Mouse (Mus musculus) limb, embryonic 12.5 days (tissue): ENCODE measurements around the gene Opcml. TPM values are rescaled to one million over a fixed set of nuclear protein-coding genes. Genes with fewer than 3 reads are reported as not detected.

Source experiments
- ATAC-seq: fragments of 200-750 bp; cut with Nextera tagmentation; 2 replicates; pipeline ENCODE4 v1.8.0; 2017; ENCODE audit warnings: low read depth, moderate TSS enrichment; ENCODE audit not compliant: insufficient number of reproducible peaks, insufficient read depth, low FRiP score, low TSS enrichment
- H3K27ac ChIP-seq: fragments of 300-500 bp; sonication (generic); 2 replicates; pipeline ENCODE4 v1.5.1; 2016; ENCODE audit warnings: mild to moderate bottlenecking, moderate library complexity
- H3K27me3 ChIP-seq: fragments of 300-500 bp; sonication (generic); 2 replicates; pipeline ENCODE4 v1.6.1; 2016; ENCODE audit warnings: mild to moderate bottlenecking, moderate library complexity
- H3K36me3 ChIP-seq: fragments of 300-500 bp; sonication (generic); 2 replicates; pipeline ENCODE4 v1.6.1; 2016; ENCODE audit warnings: mild to moderate bottlenecking, moderate library complexity
- H3K4me1 ChIP-seq: fragments of 300-500 bp; sonication (generic); replicated peaks from 2 replicates; pipeline ENCODE4 v1.6.1; 2016
- H3K4me2 ChIP-seq: fragments of 300-500 bp; sonication (generic); 2 replicates; pipeline ENCODE4 v1.6.1; 2016; ENCODE audit warnings: mild to moderate bottlenecking, moderate library complexity
- H3K4me3 ChIP-seq: fragments of 300-500 bp; sonication (generic); replicated peaks from 2 replicates; pipeline ENCODE4 v1.5.1; 2016; ENCODE audit warnings: mild to moderate bottlenecking
- H3K9ac ChIP-seq: fragments of 300-500 bp; sonication (generic); replicated peaks from 2 replicates; pipeline ENCODE4 v1.6.1; 2016; ENCODE audit warnings: mild to moderate bottlenecking, moderate library complexity
- H3K9me3 ChIP-seq: fragments of 300-500 bp; sonication (generic); 2 replicates; pipeline ENCODE4 v1.6.1; 2016; ENCODE audit warnings: mild to moderate bottlenecking, moderate library complexity
- WGBS: fragments of 180-500 bp; shearing (Covaris S2); methylation state at CpG from one replicate; pipeline ENCODE4 v1.1.7; 2016; 5-methylcytosine and 5-hydroxymethylcytosine counted together
- polyA plus RNA-seq: library from polyadenylated mRNA; unstranded; fragments of >200 nt; fragmentation: Nextera tagmentation; extraction: Ambion mirVana; gene quantifications from 2 replicates; pipeline ENCODE4 v1.2.1, GENCODE M21; 2016

Gene Opcml
- 1.6 and 1.7 TPM in 2 replicates for polyA plus RNA-seq

DNA sequence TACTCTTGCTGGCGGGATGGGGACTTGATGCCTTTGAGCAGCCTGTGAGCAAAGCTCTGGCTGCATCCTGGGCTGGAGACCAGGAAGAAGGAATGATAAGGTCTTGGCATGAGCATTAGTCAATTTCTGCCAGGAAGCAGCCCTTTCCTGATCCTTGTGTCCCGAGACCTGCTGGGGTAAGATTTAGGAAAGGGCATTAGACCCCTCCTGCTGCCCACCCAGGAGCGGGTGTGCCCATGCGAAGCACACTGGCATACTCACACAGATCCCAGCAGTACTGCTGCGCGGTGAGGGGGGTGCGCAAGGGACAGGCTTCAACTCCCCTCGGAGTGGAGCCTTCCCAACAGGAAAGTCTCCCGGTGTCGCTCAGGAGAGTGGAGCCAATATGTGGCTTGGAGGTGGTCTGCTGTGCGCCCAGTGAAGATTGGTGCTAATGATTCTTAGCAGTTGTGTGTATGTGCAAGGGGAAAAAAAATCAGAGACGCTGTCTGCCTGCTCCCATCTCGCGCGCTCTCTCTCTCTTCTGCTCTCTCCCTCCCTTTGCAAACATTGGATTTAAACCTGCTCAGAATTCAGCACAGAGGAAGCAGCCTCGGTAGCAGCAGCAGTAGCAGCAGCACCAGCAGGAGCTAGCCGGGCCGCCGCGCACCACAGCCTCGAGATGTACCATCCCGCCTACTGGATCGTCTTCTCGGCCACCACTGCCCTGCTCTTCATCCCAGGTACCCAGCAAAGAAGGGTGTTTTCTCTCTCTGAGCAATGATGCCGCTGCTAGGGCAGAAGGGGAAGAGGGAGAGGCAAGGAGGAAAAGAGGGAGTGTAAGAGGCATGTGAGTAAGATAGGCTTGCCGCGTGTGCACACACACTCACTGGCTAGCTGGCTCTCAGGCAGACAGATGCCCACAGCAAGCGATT lies at the start of gene Opcml:
Gene Opcml (plus strand): TSS at position 51 of the 914 bp plus-strand sequence.
- Histone ChIP-seq H3K4me3 (peak within 1 kb of the TSS; percentile 39), H3K27ac (no peak within 1 kb of the TSS), H3K36me3 (no peaks in the 10 kb centered on the region), H3K9ac (no peak within 1 kb of the TSS), H3K4me2 (peak within 1 kb of the TSS; percentile 60), H3K4me1 (peaks cover 9% of the 10 kb centered on the region), H3K27me3 (peaks cover 58% of the 10 kb centered on the region), H3K9me3 (no peaks in the 10 kb centered on the region)
- no peak for ATAC-seq
- WGBS = 2% methylated on average over 28 of the region's 28 CpGs

DNA sequence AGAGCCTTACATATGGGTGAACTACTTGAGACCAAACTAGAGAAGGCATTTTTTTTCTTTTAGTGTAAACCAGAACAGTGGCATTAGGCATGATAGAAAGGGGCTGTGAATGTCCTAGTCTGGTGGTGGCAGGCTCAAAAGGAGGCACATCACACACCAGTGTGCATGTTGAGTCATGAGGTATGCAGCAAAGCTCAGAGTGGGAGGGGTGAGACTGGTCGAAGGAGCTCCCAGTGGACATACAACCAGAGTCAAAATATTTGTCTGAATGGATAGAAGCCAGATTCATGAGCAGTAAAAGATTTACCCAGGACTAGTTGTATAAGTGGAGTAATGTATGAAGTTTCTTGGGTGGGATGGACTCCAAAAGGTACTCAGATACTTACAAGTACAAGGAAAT lies 31.9 kb upstream of the Opcml start:
- Histone ChIP-seq H3K36me3 (no peaks in the 10 kb centered on the region), H3K4me3 (no peak overlapping the region), H3K27me3 (no peaks in the 10 kb centered on the region), H3K4me1 (no peaks in the 10 kb centered on the region), H3K4me2 (no peak overlapping the region), H3K9ac (no peak overlapping the region), H3K27ac (no peak overlapping the region), H3K9me3 (no peaks in the 10 kb centered on the region)
- WGBS = 74% methylated on average over 1 of the region's 1 CpGs
- no peak for ATAC-seq

DNA sequence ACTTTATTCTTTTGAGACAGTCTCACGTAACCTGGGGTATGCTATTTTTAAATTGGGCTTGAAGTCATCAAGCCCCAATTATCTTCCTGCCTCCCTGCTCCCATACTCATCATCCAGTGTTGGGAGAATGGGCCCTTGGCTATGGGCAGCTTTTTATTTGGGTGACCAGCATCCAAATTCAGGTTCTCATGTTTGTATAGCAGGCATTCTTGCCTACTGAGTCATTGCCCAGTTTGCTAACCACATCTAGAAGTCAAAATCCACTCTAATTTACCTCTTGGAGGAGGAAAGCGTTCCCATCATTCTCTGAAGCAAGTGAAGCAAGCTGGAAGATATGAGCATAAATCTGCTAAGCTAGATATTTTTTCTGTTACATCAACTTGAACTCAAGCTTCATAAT lies 29.4 kb upstream of the Opcml start:
- ATAC-seq = no peak
- Histone ChIP-seq H3K36me3 (no peaks in the 10 kb centered on the region), H3K27me3 (no peaks in the 10 kb centered on the region), H3K27ac (no peak overlapping the region), H3K4me2 (no peak overlapping the region), H3K4me3 (no peak overlapping the region), H3K9ac (no peak overlapping the region), H3K9me3 (no peaks in the 10 kb centered on the region), H3K4me1 (no peaks in the 10 kb centered on the region)
- 88% methylated on average over 2 of the region's 2 CpGs for WGBS

DNA sequence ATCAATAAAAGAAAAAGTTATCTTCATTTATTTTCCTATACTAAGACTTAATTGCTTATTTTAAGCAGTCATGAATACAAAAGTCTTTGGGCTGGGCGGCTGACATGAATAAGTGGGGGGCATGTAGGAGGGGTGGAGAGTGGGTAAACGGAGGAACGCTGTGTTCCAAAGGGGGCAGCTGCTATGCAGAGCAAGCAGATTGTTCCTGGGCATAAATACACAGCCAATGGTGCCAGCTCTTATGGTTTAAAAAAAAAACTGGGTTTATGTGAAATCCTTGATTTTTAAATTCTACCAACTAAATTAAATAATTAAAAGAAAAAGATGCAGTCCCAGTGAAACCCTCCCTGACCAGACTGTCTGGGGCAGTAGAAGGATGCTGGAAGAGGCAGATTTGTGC lies 24.1 kb upstream of the Opcml start:
- 85% methylated on average over 3 of the region's 3 CpGs for WGBS
- Histone ChIP-seq H3K4me3 (no peak overlapping the region), H3K4me2 (no peak overlapping the region), H3K9ac (no peak overlapping the region), H3K27ac (no peak overlapping the region), H3K36me3 (no peaks in the 10 kb centered on the region), H3K4me1 (no peaks in the 10 kb centered on the region), H3K9me3 (no peaks in the 10 kb centered on the region), H3K27me3 (no peaks in the 10 kb centered on the region)
- ATAC-seq = no peak

DNA sequence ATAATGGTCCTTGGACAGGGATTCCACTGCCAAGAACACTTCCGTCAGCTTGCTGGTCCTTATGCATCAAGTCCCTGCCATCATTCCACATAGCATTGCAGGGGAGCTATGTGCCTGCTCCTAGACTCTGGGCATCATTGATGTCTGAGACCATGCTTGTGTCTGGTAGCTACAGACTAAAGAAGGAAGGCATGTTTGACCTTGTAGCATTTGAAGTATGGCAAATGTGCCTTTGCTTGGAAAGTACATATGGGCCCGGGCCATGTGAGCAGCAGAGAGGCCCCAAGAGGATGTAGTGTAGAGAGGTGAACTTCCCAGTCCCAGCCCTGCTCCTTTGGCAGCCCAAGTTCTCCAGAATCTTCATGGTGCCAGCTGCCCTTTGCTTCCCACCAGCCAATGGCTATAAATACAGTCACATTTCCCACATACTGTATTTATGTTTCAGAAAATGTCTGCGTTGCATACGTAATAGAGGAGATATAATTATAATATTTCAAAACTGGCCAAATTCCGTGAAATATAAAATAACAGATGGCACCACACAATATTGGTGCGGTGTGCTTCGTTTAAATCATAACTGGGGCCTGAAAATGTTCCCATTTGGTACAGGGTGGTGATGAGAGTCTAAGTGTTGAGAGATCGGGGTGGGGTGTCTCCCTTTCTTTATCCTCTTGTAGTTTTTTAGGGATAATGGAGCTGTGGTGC lies 23.2 kb upstream of the Opcml start:
- WGBS = 88% methylated on average over 8 of the region's 8 CpGs
- Histone ChIP-seq H3K4me2 (no peak overlapping the region), H3K4me1 (no peaks in the 10 kb centered on the region), H3K9me3 (no peaks in the 10 kb centered on the region), H3K27ac (no peak overlapping the region), H3K4me3 (no peak overlapping the region), H3K36me3 (no peaks in the 10 kb centered on the region), H3K9ac (no peak overlapping the region), H3K27me3 (no peaks in the 10 kb centered on the region)
- ATAC-seq = no peak

DNA sequence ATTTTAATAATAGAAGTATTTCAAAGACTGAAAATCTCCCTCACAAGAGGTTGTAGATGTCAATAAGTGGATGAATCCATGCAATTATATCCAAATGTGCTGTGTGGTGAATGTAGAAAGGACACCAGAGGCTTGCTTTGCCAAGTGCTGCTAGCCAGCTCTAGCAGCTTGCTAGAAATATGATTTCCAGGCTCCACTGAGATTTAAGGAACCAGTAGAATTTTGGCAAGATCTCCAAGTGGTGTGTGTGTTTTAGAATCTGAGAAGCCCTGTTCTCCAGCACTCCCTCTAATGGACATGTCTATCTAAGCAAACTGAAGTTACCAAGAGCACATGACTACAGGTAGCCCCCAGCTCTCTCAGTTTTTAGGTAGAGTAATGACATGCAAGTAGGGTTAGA lies 21.8 kb upstream of the Opcml start:
- no peaks in the 10 kb centered on the region for H3K36me3 ChIP-seq
- H3K4me1 ChIP-seq = no peaks in the 10 kb centered on the region
- H3K4me3 ChIP-seq = no peak overlapping the region
- no peaks in the 10 kb centered on the region for H3K27me3 ChIP-seq
- ATAC-seq = no peak
- H3K4me2 ChIP-seq = no peak overlapping the region
- no peaks in the 10 kb centered on the region for H3K9me3 ChIP-seq
- H3K27ac ChIP-seq = no peak overlapping the region
- no peak overlapping the region for H3K9ac ChIP-seq

DNA sequence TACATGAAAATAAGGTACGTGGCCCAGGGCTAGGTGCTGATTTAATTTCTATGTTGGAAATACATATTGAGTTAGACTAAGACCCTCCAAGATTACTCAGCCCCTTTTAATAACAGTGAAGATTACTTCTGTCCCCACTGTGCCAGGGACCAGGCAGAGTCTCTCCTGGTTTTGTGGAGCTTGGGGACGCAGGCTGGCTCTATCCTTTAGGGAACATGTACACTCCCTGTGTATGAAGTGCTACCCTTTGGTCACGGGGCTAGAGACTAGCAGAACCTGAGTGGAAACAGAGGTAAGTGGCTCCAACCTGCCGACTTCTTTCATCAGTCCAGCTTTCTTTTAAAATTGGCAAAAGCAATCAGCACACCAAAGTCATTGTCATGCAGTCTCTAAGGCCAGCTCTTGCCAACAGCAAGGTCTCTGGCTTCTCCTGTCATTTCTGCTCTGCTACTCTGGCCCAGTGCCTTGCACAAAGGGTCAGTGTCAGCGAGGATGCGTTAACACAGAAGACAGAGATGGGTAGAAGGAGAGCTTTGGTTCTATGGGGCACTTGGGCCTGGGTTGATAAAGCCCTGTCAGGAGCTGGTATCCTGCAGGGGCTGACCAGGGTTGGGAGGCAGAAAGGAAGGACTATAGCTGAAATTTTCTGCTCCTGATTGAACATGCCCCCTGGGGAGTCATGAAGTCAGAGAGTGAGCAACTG lies 9.1 kb upstream of the Opcml start:
- Histone ChIP-seq H3K9me3 (no peaks in the 10 kb centered on the region), H3K27ac (no peak overlapping the region), H3K4me2 (no peak overlapping the region), H3K4me3 (no peak overlapping the region), H3K27me3 (peaks cover 11% of the 10 kb centered on the region; the same call in 1 of the 2 replicates), H3K4me1 (peaks cover 7% of the 10 kb centered on the region; the same call in 1 of the 2 replicates), H3K36me3 (no peaks in the 10 kb centered on the region), H3K9ac (no peak overlapping the region)
- no peak for ATAC-seq
- WGBS = 82% methylated on average over 6 of the region's 6 CpGs

DNA sequence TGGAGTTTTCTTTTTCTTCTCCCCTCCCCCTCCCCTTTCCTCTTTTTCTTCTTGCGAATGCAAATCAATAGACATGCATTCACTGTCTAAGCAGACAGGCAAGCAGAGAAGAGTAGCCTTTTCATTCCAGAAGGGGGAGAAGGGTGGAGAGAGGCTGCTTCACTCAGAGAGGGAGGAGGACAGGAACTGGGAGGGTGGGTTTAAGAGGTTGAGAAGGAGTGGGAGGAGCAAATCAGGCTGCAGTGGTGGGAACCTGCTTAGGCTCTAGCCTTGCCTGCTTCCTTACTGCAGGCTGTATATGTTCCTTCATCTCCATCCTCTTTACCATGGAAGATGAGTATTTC lies 8.6 kb upstream of the Opcml start:
- H3K9ac ChIP-seq = no peak overlapping the region
- H3K4me1 ChIP-seq = peaks cover 7% of the 10 kb centered on the region; the same call in 1 of the 2 replicates
- WGBS = 25% methylated on average over 1 of the region's 1 CpGs
- no peaks in the 10 kb centered on the region for H3K9me3 ChIP-seq
- peaks cover 11% of the 10 kb centered on the region; the same call in 1 of the 2 replicates for H3K27me3 ChIP-seq
- no peaks in the 10 kb centered on the region for H3K36me3 ChIP-seq
- no peak overlapping the region for H3K4me3 ChIP-seq
- H3K27ac ChIP-seq = no peak overlapping the region
- no peak overlapping the region for H3K4me2 ChIP-seq
- ATAC-seq = no peak

DNA sequence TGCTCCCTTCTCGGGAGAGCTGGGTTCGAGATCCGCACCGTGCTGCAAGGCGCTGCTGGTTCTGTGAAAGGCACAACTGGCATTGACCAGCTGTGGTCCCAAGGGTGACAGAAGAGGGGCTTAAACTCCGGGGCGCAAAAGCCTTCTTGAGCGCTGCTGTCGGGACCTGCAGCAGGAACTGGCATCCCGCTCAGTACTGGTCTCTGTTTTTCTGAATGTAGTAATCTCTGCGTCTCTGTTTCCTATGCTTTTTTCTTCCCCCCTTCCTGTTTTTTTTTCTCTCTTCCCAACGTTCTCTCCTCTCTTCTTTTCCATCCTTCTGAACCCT lies 1.0 kb downstream of the Opcml start:
- peaks cover 58% of the 10 kb centered on the region for H3K27me3 ChIP-seq
- H3K36me3 ChIP-seq = no peaks in the 10 kb centered on the region
- peaks cover 9% of the 10 kb centered on the region for H3K4me1 ChIP-seq
- H3K27ac ChIP-seq = no peak overlapping the region
- no peak for ATAC-seq
- H3K4me3 ChIP-seq = peak overlapping the region; percentile 39
- no peaks in the 10 kb centered on the region for H3K9me3 ChIP-seq
- H3K9ac ChIP-seq = no peak overlapping the region
- 1% methylated on average over 12 of the region's 12 CpGs for WGBS
- peak overlapping the region; percentile 60 for H3K4me2 ChIP-seq

DNA sequence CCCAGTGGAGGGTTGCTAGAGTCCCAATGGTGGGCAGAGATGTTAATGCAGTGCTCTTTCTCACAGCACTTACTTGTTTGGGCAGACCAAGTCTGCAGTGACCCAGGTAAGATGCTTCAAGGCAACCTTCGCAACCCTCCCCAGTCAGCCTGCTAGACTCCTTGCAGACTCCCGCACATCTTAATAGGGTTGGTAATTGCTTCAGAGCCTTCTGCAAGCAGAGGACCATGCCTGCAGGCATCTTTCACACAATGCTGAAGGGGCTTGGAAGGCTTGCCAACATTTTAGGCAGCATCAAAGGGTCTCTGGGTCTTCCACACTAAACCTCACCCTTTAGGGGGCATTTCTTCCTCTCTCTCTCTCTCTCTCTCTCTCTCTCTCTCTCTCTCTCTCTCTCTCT lies 1.7 kb downstream of the Opcml start:
- H3K4me2 ChIP-seq = no peak overlapping the region

DNA sequence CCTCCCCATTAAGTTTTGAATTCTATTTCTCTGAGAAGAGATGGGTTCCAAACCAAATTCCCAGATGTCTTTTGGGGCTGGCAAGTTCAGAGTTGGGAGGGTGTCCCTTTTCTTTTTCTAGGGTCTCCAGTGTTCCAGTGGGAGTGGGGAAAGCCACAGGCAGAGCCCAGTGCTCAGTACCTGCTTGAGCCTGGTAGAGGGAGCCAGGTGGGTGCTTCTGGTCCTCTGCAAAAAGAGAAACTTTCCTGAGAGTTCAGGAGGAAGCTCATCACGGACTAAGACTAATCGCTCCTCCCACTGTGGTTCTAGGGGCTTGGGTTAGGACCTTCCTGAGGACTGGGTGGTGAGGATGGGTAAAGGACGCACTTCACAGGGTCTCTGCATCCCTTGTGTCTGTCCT lies 2.4 kb downstream of the Opcml start:
- Histone ChIP-seq H3K27me3 (peaks cover 57% of the 10 kb centered on the region), H3K4me1 (peaks cover 9% of the 10 kb centered on the region), H3K4me3 (no peak overlapping the region), H3K9ac (no peak overlapping the region), H3K9me3 (no peaks in the 10 kb centered on the region), H3K4me2 (no peak overlapping the region), H3K36me3 (no peaks in the 10 kb centered on the region), H3K27ac (no peak overlapping the region)
- ATAC-seq = no peak
- WGBS = 65% methylated on average over 3 of the region's 3 CpGs

More for the DNA sequence above, 1.7 kb downstream of the Opcml start:
- Histone ChIP-seq H3K27ac (no peak overlapping the region), H3K9ac (no peak overlapping the region), H3K36me3 (no peaks in the 10 kb centered on the region), H3K4me1 (peaks cover 9% of the 10 kb centered on the region), H3K27me3 (peaks cover 58% of the 10 kb centered on the region), H3K4me3 (no peak overlapping the region), H3K9me3 (no peaks in the 10 kb centered on the region)
- 33% methylated on average over 2 of the region's 2 CpGs for whole genome bisulfite sequencing
- ATAC-seq = no peak
